8 mouse cellular contexts compared by ENCODE assay signal in the genomic region with DNA sequence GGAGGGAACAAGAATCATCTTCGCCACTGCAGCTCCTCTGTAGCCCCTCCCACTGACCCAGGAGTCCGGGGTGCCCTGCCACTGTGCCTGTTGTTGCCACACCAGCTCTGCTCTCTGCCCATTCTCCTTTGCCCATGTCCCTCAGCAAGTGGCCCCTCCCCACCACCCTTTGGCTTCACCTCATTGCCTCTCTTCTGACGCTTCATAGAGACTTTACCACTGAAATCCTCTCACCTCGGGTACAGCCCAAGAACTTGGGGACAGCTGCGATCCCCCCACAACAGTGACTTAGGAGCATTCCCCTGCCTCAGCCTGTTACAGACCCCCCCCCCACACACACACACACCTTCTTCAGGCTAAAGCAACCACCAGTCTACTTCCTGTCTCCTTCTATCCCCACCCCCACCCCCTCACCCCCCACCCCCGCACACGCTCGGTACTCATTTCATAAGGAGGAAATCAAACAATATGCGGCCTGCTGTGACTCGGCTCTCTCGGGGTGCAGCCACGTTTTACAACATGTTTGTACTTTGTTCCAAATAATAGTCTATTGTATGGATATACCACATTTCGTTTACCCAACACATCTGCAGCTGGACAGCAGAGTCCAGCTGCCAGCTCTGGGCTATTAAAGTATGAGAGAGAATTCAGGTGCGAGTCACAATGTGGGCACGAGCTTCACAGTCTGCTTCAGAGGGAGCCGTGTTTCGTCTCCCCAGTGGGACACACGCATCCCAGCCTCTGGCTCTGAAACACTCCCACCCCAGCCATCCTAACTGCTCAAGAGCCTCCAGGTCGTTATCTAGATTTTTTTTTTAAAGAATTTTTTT. TPM values are rescaled to one million over a fixed set of nuclear protein-coding genes. Genes with fewer than 3 reads are reported as not detected.
A peak's percentile ranks its signal among the peaks of the same experiment; 100 is the strongest.
DNase-seq lines count a peak whose midpoint lies in the region; ATAC-seq lines count a peak whose summit lies in the region.
"Had no signal": no experiment of that assay in that cellular context is flagged by ENCODE, and none has a peak within 500 bp of the region (broad histone marks: within the 10 kb centered on the region; RNA-seq: fewer than 3 reads in every experiment).

No protein-coding gene starts in this region.

- H3K4me3 ChIP-seq in lung, embryonic 15.5 days, result no peak overlapping the region
- H3K4me3 ChIP-seq in limb, embryonic 13.5 days, result no peak overlapping the region
- H3K4me3 ChIP-seq in hindbrain, embryonic 14.5 days (replicated peaks; ENCODE audit: low read length), result no peak overlapping the region
- H3K4me3 ChIP-seq in midbrain, embryonic 13.5 days (replicated peaks), result no peak overlapping the region

- H3K4me2 ChIP-seq in lung, embryonic 15.5 days, result no peak overlapping the region
- peak overlapping the region; percentile 53 for H3K4me2 ChIP-seq in limb, embryonic 13.5 days (replicated peaks)
- H3K4me2 ChIP-seq in hindbrain, embryonic 14.5 days (replicated peaks), result no peak overlapping the region
- no peak overlapping the region for H3K4me2 ChIP-seq in midbrain, embryonic 13.5 days (replicated peaks)

- peaks cover 76% of the 10 kb centered on the region for H3K4me1 ChIP-seq in lung, embryonic 15.5 days
- peaks cover 97% of the 10 kb centered on the region for H3K4me1 ChIP-seq in limb, embryonic 13.5 days
- peaks cover 35% of the 10 kb centered on the region for H3K4me1 ChIP-seq in hindbrain, embryonic 14.5 days (replicated peaks; ENCODE audit: control insufficient read depth, insufficient read depth, low read length)
- peaks cover 54% of the 10 kb centered on the region for H3K4me1 ChIP-seq in midbrain, embryonic 13.5 days (replicated peaks)

- H3K36me3 ChIP-seq in lung, embryonic 15.5 days, result no peaks in the 10 kb centered on the region
- no peaks in the 10 kb centered on the region for H3K36me3 ChIP-seq in limb, embryonic 13.5 days
- H3K36me3 ChIP-seq in hindbrain, embryonic 14.5 days (replicated peaks; ENCODE audit: control insufficient read depth, insufficient read depth), result no peaks in the 10 kb centered on the region
- H3K36me3 ChIP-seq in midbrain, embryonic 13.5 days, result no peaks in the 10 kb centered on the region

- DNase-seq in lung, postnatal 36 days, result no peak
- DNase-seq in thymus, postnatal 10 days (ENCODE audit: low spot score in 2 of 2), result peak; percentile 42 to 43
- no peak for DNase-seq in hindbrain, embryonic 14.5 days (ENCODE audit: low spot score)
- DNase-seq: cerebellum, postnatal 36 days had no signal

- H3K27me3 ChIP-seq in lung, embryonic 15.5 days, result no peaks in the 10 kb centered on the region
- no peaks in the 10 kb centered on the region for H3K27me3 ChIP-seq in limb, embryonic 13.5 days
- no peaks in the 10 kb centered on the region for H3K27me3 ChIP-seq in hindbrain, embryonic 14.5 days (ENCODE audit: control insufficient read depth, insufficient read depth, low read length)
- H3K27me3 ChIP-seq in midbrain, embryonic 13.5 days, result peaks cover 13% of the 10 kb centered on the region

- H3K9ac ChIP-seq in lung, embryonic 15.5 days, result no peak overlapping the region
- no peak overlapping the region for H3K9ac ChIP-seq in limb, embryonic 13.5 days
- no peak overlapping the region for H3K9ac ChIP-seq in hindbrain, embryonic 14.5 days
- H3K9ac ChIP-seq in midbrain, embryonic 13.5 days (replicated peaks), result no peak overlapping the region

- H3K9me3 ChIP-seq in lung, embryonic 15.5 days, result no peaks in the 10 kb centered on the region
- no peaks in the 10 kb centered on the region for H3K9me3 ChIP-seq in limb, embryonic 13.5 days
- H3K9me3 ChIP-seq in hindbrain, embryonic 14.5 days (ENCODE audit: control insufficient read depth, low read length), result no peaks in the 10 kb centered on the region
- no peaks in the 10 kb centered on the region for H3K9me3 ChIP-seq in midbrain, embryonic 13.5 days

- 32% methylated on average over 19 of the region's 19 CpGs for WGBS in lung, embryonic 15.5 days
- 20% methylated on average over 19 of the region's 19 CpGs for WGBS in limb, embryonic 13.5 days
- WGBS in hindbrain, embryonic 14.5 days, result 54% methylated on average over 19 of the region's 19 CpGs
- WGBS in midbrain, embryonic 13.5 days, result 54% methylated on average over 19 of the region's 19 CpGs

- peak overlapping the region; percentile 27 for H3K27ac ChIP-seq in lung, embryonic 15.5 days
- H3K27ac ChIP-seq in limb, embryonic 13.5 days, result peak overlapping the region; percentile 87
- H3K27ac ChIP-seq in hindbrain, embryonic 14.5 days, result no peak overlapping the region
- no peak overlapping the region for H3K27ac ChIP-seq in midbrain, embryonic 13.5 days

- ATAC-seq in lung, embryonic 15.5 days (ENCODE audit: borderline replicate concordance, extremely low read depth, low FRiP score, low TSS enrichment), result 0 out of 2 replicates have a peak, but pooled peaks have one; percentile 21
- ATAC-seq in common myeloid progenitor, adult 5-6 weeks (replicated peaks; ENCODE audit: low read depth, poor library complexity, severe bottlenecking), result peak; percentile 11; the same call in 1 of the 2 replicates
- ATAC-seq in limb, embryonic 13.5 days (ENCODE audit: low FRiP score, low read depth), result no peak
- ATAC-seq in hindbrain, embryonic 14.5 days (ENCODE audit: low FRiP score), result no peak
- ATAC-seq in midbrain, embryonic 13.5 days, result no peak

RNA-seq across cellular contexts. Expression of gene Sorcs2, which starts 23.5 kb away (rescaled TPM):
- 19.6 and 21.2 TPM in 2 replicates for polyA plus RNA-seq in lung, embryonic 15.5 days (2015; fragmentation: Nextera tagmentation; extraction: Ambion mirVana)
- not detected in 2 replicates for total RNA-seq in common myeloid progenitor, adult 5-6 weeks (2017)
- 21.2 and 23.0 TPM in 2 replicates for polyA plus RNA-seq in limb, embryonic 13.5 days (2015; fragmentation: Nextera tagmentation; extraction: Ambion mirVana)
- polyA plus RNA-seq in hindbrain, embryonic 14.5 days (2014; fragmentation: Nextera tagmentation; extraction: Ambion mirVana), result 11.5 and 13.0 TPM in 2 replicates
- 16.3 and 17.4 TPM in 2 replicates for polyA plus RNA-seq in midbrain, embryonic 13.5 days (2015; fragmentation: Nextera tagmentation; extraction: Ambion mirVana)

Comparison
In these comparisons a context has a peak if more than half of its experiments do, and no peak if none do; other contexts are left out.
1. ATAC-seq: peak in lung, embryonic 15.5 days (single experiment) and common myeloid progenitor, adult 5-6 weeks (single experiment); none in limb, embryonic 13.5 days (single experiment), hindbrain, embryonic 14.5 days (single experiment) and midbrain, embryonic 13.5 days (single experiment).
2. H3K27ac ChIP-seq: peak in lung, embryonic 15.5 days (single experiment) and limb, embryonic 13.5 days (single experiment); none in hindbrain, embryonic 14.5 days (single experiment) and midbrain, embryonic 13.5 days (single experiment).
3. DNase-seq: peak in thymus, postnatal 10 days (2 of 2); none in lung, postnatal 36 days (single experiment) and hindbrain, embryonic 14.5 days (single experiment).